Mouse (Mus musculus) gastrocnemius, adult 18-20 months (tissue): ENCODE data around the gene Meis3. TPM values are rescaled to one million over a fixed set of nuclear protein-coding genes. Genes with fewer than 3 reads are reported as not detected.

Source experiments
- DNase-seq: peaks from one replicate; pipeline ENCODE4 v3.0.0; 2021; ENCODE audit warnings: low spot score
- total RNA-seq, 2 experiments: library from RNA; stranded (reverse); gene quantifications; 2 replicates each; pipeline ENCODE4 v1.2.3; 2021

The Meis3 gene
- total RNA-seq, 2 experiments from 2014 or later, result 0.62 to 1.4 TPM

DNA sequence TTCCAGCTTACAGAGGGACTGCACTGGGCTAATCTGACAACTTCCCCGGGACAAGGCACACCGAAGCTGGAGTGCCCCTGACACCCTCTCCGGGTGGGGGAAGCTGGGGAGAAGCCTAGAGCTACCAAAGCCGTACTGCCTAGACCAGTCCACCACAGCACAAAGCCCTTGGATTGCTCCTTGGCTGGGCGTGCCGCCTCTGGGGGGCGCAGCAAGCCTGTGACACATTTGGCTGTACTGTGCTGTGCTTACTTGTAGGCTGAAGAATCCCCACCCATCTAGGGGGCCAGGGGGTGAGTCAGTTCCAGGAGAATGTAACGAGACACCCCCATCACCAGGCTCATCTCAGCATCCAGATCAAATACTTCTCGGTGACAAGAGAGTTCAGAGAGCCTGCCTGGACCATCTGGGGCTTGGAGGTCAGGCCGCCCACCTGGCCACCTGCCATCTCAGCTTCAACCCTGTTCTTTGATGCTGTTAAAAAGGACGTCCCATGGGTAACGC, 36.0 kb downstream of the Meis3 start:
- peak; percentile 30 for DNase-seq

DNA sequence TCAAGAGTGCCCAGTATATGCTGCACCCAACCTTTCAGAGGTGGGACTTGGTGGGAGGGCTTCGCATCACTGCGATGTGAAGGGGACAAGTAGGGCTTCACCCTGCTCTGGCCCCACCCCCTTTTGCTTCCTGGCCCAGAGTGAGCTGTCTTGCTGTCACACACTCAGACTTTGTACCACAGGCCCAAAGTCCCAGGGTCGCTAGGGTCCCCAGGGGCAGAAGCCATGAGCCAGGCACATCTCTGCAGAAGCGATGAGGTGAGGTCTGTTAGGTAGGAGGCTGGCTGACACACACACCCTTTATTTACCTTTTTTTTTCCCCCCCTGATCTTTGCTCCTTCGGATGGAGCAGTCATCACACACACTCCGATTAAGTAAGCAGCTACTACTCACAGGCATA, 38.3 kb downstream of the Meis3 start:
- DNase-seq, result no peak

DNA sequence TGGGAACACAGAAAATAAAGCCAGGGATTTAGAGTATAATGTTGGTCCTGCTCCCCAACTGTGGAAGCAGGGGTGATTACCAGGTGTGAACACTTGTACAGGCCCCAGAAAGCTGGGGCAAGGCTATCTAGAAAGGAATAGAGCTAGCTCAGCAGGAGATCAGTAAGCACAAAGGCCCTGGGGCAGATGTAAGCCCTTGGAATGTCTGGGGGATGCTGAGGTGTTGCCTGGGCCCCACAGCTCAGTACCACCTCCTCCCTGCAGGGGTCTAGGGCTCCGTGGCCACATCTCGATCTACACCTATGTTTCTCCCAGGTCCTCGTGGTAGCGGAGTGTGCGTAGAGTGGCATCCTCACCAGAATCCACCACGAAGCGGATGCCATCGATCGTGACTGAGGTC, 39.1 kb downstream of the Meis3 start:
- DNase-seq, result no peak

GRCm38 (mm10) chr7:16221582-16222272, 46.8 kb downstream of the Meis3 start, which contains the start of gene Dhx34:
Gene Dhx34 (minus strand): TSS chr7:16222037.
- DNase-seq, result peak; percentile 93

- no peak for DNase-seq
Observed at GRCm38 (mm10) chr7:16229869-16230268, 55.0 kb downstream of the Meis3 start.

Other genes starting within 250 kb of the Meis3 start
- 10 to 100 TPM; 82.3 to 91.7 TPM for gene Nop53, start 229.0 kb upstream of the Meis3 start, total RNA-seq
- 10 to 100 TPM; 24.9 to 37.4 TPM for gene Ehd2, start 207.5 kb upstream of the Meis3 start, total RNA-seq
- gene Bicra, start 127.2 kb upstream of the Meis3 start, total RNA-seq, result 1 to 10 TPM; 5.5 to 6.6 TPM
- not detected for gene Zfp541, start 113.3 kb upstream of the Meis3 start, total RNA-seq
- gene Napa, start 76.6 kb upstream of the Meis3 start, total RNA-seq, result 100 to 1,000 TPM; 101 to 131 TPM
- gene Kptn, start 55.2 kb upstream of the Meis3 start, total RNA-seq, result 10 to 100 TPM; 10.2 to 12.6 TPM
- gene Slc8a2, start 45.3 kb upstream of the Meis3 start, total RNA-seq, result under 1 TPM; 0.11 to 0.21 TPM
- gene Dhx34, start 46.9 kb downstream of the Meis3 start, total RNA-seq, result 1 to 10 TPM; 3.9 to 4.4 TPM
- gene C5ar2, start 69.1 kb downstream of the Meis3 start, total RNA-seq, result under 1 TPM; 0.25 to 0.26 TPM
- gene C5ar1, start 84.5 kb downstream of the Meis3 start, total RNA-seq, result 1 to 10 TPM; 1.5 to 2.3 TPM
- gene Inafm1, start 98.5 kb downstream of the Meis3 start, total RNA-seq, result 10 to 100 TPM; 14.2 to 14.3 TPM
- 10 to 100 TPM; 35.7 to 38.9 TPM for gene Ccdc9, start 111.7 kb downstream of the Meis3 start, total RNA-seq
- 1 to 10 TPM; 1.2 to 2.3 TPM for gene Bbc3, start 133.3 kb downstream of the Meis3 start, total RNA-seq
- 10 to 100 TPM; 25.3 to 30.6 TPM for gene Sae1, start 212.7 kb downstream of the Meis3 start, total RNA-seq
- gene Zc3h4, start 225.8 kb downstream of the Meis3 start, total RNA-seq, result 10 to 100 TPM; 27.7 to 28.6 TPM